Comparison of ENCODE assay signal across 8 mouse cellular contexts in genomic region chr12:105727964-105728363, GRCm38 (mm10). TPM values are rescaled to one million over a fixed set of nuclear protein-coding genes. Genes with fewer than 3 reads are reported as not detected.
DNase-seq lines count a peak whose midpoint lies in the region; TF ChIP-seq lines count a peak whose summit lies in the region.

No protein-coding gene starts in this region.

- no peak overlapping the region for H3K4me3 ChIP-seq in left cerebral cortex, adult 2 months

- no peak for TF ChIP-seq POLR2A in brain, embryonic 14.5 days (IDR thresholded peaks at IDR 0.05; ENCODE audit: borderline replicate concordance, extremely low read depth, insufficient read depth, insufficient read length, poor library complexity, severe bottlenecking)

- H3K27ac ChIP-seq in left cerebral cortex, adult 2 months: no peak overlapping the region

- peak; percentile 54 for DNase-seq in adrenal gland, postnatal 14 days
- no peak for DNase-seq in adrenal gland, postnatal 25 days
- DNase-seq in left cerebral cortex, adult 2 months (ENCODE audit: extremely low spot score in 1 of 2, low spot score in 2 of 2): peak; percentile 22 to 23
- DNase-seq in left cerebral cortex, adult 8-10 months (ENCODE audit: low spot score in 2 of 2): no peak
- peak; percentile 72 for DNase-seq in brain, embryonic 14.5 days (ENCODE audit: low read depth)
- DNase-seq in kidney, postnatal 10 days: peak; percentile 59
- DNase-seq in retina, embryonic 14.5 days (ENCODE audit: low spot score): peak; percentile 73
- no peak for DNase-seq in natural killer cell, adult 2 months (ENCODE audit: low spot score in 2 of 2)

- intact Hi-C loops in left cerebral cortex, adult 2 months (cut with DNase I): no loop called here

- TF ChIP-seq CTCF in left cerebral cortex, adult 2 months (IDR thresholded peaks at IDR 0.05): peak; percentile 82
- TF ChIP-seq CTCF in brain, embryonic 14.5 days (IDR thresholded peaks at IDR 0.05; ENCODE audit: borderline replicate concordance, extremely low read depth, insufficient read depth, insufficient read length): peak; percentile 55; the same call in 1 of the 2 replicates

RNA-seq across cellular contexts. Expression of gene Ak7, which starts 22.2 kb away (rescaled TPM):
- 0.26 TPM in 1 of 2 replicates, not detected in the other for total RNA-seq in adrenal gland, postnatal 14 days (2021)
- total RNA-seq in adrenal gland, postnatal 25 days (2021): 0.39 and 0.48 TPM in 2 replicates
- total RNA-seq in left cerebral cortex, adult 2 months (2021): under 1 TPM; 0.25 to 0.68 TPM
- total RNA-seq in left cerebral cortex, adult 8-10 months (2022): 1 to 10 TPM in 3 of 4 experiments, under 1 TPM in 1; 0.81 to 2.0 (median 1.7) TPM
- 1.7 and 3.6 TPM in 2 replicates for polyA plus RNA-seq in brain, embryonic 14.5 days (2012; rRNA removed)

RNA-seq across cellular contexts. Expression of gene Atg2b, which starts 43.0 kb away (rescaled TPM):
- 27.7 and 29.6 TPM in 2 replicates for total RNA-seq in adrenal gland, postnatal 14 days (2021)
- 29.5 and 29.9 TPM in 2 replicates for total RNA-seq in adrenal gland, postnatal 25 days (2021)
- total RNA-seq in left cerebral cortex, adult 2 months (2021): 10 to 100 TPM; 50.1 to 50.3 TPM
- total RNA-seq in left cerebral cortex, adult 8-10 months (2022): 10 to 100 TPM; 45.6 to 50.2 (median 48.0) TPM
- polyA plus RNA-seq in brain, embryonic 14.5 days (2012; rRNA removed): 29.1 and 32.3 TPM in 2 replicates

RNA-seq across cellular contexts. Expression of gene Gskip, which starts 43.3 kb away (rescaled TPM):
- total RNA-seq in adrenal gland, postnatal 14 days (2021): 15.0 and 17.0 TPM in 2 replicates
- 19.4 and 20.0 TPM in 2 replicates for total RNA-seq in adrenal gland, postnatal 25 days (2021)
- total RNA-seq in left cerebral cortex, adult 2 months (2021): 10 to 100 TPM; 26.0 to 26.2 TPM
- 10 to 100 TPM; 23.6 to 26.4 (median 25.4) TPM for total RNA-seq in left cerebral cortex, adult 8-10 months (2022)
- polyA plus RNA-seq in brain, embryonic 14.5 days (2012; rRNA removed): 15.9 and 16.2 TPM in 2 replicates

RNA-seq across cellular contexts. Expression of gene Papola, which starts 56.5 kb away (rescaled TPM):
- 188 and 189 TPM in 2 replicates for total RNA-seq in adrenal gland, postnatal 14 days (2021)
- total RNA-seq in adrenal gland, postnatal 25 days (2021): 204 and 207 TPM in 2 replicates
- total RNA-seq in left cerebral cortex, adult 2 months (2021): 100 to 1,000 TPM; 142 to 162 TPM
- total RNA-seq in left cerebral cortex, adult 8-10 months (2022): 100 to 1,000 TPM; 117 to 139 (median 131) TPM
- 165 and 186 TPM in 2 replicates for polyA plus RNA-seq in brain, embryonic 14.5 days (2012; rRNA removed)

Comparison
In these comparisons a context has a peak if more than half of its experiments do, and no peak if none do; other contexts are left out.
1. DNase-seq: peak in adrenal gland, postnatal 14 days (single experiment), left cerebral cortex, adult 2 months (2 of 2), brain, embryonic 14.5 days (single experiment), kidney, postnatal 10 days (single experiment) and retina, embryonic 14.5 days (single experiment); none in adrenal gland, postnatal 25 days (single experiment), left cerebral cortex, adult 8-10 months (0 of 2) and natural killer cell, adult 2 months (0 of 2).